Mouse (Mus musculus) R1 (cell line): Measurements from ENCODE around the gene Itga10.
A peak's percentile ranks its signal among the peaks of the same experiment; 100 is the strongest.
"Not testable (repeated sequence)": the region's sequence is repeated elsewhere in the genome, so short reads cannot be mapped to it uniquely, and the experiment has no call there.

Experiments used
- DNase-seq: peaks from one replicate; pipeline ENCODE4 v3.0.0-alpha.2; 2018; ENCODE audit warnings: low read depth, low spot score

The Itga10 gene

DNA sequence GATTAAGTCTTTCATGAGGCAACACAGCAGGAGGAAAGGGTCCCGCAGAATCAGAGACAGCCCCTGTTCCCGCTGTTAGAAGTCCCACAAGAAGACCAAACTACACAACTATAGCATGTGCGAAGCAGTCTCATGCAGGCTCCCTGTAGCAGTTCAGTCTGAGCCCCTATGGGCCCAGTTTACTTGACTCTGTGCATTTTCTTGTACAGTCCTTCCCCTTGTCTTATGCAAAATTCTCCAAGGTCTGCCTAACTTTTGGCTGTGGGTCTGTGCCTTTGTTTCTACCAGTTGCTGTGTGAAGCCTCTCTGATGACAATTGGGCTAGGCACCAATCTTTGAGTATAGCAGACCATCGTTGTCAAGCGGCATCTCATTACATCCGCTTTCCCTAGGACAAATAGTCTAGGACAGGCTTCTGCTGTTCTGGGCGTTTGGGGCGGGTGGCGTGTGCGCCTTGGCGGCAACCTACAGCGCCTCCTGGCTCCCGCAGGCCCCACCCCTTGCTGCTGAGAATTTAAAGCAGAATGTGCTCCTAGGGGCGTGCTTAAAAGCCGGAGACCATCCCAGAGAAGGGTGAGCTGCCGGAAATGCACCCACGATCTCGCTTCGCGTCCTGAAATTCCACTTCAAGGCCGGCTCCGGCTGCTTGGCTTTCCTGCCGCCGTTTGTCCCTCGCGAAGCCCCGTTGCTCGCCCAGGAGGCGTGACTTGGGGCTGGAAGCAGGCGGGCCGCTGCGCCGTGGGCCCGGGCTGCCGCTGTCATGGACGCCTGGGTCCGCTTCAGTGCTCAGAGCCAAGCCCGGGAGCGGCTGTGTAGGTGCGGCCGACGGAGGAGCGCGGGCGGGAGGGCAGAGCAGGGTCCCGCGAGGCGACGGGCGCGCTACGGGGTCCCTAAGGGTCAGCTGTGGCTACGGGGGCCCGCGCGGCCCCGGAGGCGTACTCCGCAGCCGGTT is 10.2 kb upstream of the Itga10 start, which contains the start of the genes Pex11b and Gm42957:
Gene Pex11b (plus strand): TSS at position 449 of the 952 bp plus-strand sequence.
Gene Gm42957 (plus strand): TSS at position 547 of the 952 bp plus-strand sequence.
- DNase-seq, result peak; percentile 98

GRCm38 (mm10) chr3:96635906-96636305 is 9.5 kb upstream of the Itga10 start:
- DNase-seq, result peak; percentile 12

- DNase-seq, result no peak
Measured at GRCm38 (mm10) chr3:96636448-96636847, 8.9 kb upstream of the Itga10 start.

- peak; percentile 81 for DNase-seq
Measured at GRCm38 (mm10) chr3:96639219-96639618, 6.2 kb upstream of the Itga10 start.

GRCm38 (mm10) chr3:96647365-96647764 is 2.0 kb downstream of the Itga10 start:
- no peak for DNase-seq

GRCm38 (mm10) chr3:96660901-96661300 is 15.5 kb downstream of the Itga10 start:
- no peak for DNase-seq

DNA sequence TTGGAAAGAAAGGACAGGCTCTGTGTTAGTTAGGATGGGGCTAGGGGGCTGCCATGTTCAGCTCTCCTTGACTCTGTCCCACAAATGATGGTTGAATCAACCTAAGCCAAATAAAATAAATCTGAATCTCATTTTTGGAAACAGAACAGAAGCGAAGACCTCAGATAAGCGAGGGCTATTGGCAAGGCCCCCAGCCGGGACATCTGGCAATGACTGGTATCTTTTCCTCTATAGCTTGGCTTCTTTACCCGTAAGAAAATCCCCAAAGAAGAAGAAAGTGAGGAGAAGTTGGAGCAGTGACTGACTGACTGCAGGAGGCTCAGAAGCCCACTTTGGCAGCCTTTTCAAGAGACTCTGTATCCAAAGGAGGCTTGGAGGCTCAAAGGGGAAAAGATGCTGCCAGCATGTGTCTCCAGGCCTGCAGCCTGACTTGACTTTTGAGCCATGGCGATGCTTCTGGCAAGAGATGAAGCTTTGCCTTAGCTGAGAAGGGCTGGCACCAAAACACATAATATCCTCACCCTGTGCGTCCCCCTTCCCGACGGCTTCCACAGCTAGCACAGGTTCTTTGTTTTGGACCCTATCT is 17.4 kb downstream of the Itga10 start:
- no peak for DNase-seq

DNA sequence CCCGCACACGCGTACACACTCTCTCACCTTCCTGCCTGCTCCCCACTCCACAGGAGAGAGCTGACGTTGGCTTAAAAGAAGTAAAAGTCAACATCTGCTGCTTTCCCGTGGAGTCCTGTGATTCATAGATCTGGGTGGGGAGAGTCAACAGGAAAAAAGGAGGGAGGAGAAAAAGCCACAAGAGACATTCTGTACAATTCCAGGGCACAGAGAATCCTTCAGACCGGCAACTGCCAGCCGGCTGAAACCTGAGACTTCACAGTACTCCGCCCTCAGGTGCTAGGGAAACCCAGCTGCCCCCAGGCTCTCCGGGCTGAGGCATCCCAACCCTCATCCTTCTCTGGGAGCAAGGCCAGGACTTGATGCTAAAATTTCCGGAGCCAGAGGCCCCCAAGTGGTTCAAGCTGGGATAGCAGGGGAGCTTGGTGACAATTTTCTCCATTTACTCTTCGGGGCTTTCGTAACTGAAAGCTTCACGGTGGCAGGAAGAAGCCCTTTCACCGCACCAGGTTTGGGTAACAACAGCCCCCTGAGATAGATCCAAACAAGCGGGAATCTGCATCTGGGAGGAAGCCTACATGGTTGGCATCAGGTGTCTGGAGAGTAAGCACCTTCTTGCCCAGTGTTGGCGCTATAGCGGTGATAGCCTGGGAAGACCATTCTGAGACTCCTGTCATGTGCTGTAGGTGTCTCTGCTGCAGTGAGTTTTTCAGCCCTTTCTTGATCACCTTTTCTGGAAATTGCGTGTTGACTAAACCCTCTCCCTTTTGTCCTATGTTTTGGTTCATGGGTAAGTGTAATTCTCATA is 18.3 kb downstream of the Itga10 start:
- peak; percentile 96 for DNase-seq

DNA sequence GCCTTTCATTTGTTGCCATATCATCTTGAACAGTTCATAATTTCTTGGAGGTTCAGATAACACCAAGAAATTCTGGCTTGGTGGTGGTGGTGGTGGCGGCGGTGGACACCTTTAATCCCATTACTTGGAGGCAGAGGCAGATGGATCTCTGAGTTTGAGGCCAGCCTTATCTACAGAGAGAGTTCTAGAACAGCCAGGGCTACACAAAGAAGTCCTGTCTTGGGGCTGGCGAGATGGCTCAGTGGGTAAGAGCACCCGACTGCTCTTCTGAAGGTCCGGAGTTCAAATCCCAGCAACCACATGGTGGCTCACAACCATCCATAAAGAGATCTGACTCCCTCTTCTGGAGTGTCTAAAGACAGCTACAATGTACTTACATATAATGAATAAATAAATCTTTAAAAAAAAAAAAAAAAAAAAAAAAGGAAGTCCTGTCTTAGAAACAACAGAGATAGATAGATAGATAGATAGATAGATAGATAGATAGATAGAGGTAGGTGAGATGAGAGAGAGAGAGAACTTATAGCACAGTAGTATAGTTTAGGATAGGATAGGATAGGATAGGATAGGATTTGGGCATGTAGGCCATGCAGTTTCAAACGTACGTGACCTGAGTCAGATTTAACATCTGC is 20.5 kb downstream of the Itga10 start:
- DNase-seq, result not testable (repeated sequence)

- no peak for DNase-seq
Measured at GRCm38 (mm10) chr3:96666916-96667315, 21.5 kb downstream of the Itga10 start.

- peak; percentile 81 for DNase-seq
Measured at GRCm38 (mm10) chr3:96667316-96667715, 21.9 kb downstream of the Itga10 start.

- DNase-seq, result no peak
Measured at GRCm38 (mm10) chr3:96668424-96669067, 23.2 kb downstream of the Itga10 start.

DNA sequence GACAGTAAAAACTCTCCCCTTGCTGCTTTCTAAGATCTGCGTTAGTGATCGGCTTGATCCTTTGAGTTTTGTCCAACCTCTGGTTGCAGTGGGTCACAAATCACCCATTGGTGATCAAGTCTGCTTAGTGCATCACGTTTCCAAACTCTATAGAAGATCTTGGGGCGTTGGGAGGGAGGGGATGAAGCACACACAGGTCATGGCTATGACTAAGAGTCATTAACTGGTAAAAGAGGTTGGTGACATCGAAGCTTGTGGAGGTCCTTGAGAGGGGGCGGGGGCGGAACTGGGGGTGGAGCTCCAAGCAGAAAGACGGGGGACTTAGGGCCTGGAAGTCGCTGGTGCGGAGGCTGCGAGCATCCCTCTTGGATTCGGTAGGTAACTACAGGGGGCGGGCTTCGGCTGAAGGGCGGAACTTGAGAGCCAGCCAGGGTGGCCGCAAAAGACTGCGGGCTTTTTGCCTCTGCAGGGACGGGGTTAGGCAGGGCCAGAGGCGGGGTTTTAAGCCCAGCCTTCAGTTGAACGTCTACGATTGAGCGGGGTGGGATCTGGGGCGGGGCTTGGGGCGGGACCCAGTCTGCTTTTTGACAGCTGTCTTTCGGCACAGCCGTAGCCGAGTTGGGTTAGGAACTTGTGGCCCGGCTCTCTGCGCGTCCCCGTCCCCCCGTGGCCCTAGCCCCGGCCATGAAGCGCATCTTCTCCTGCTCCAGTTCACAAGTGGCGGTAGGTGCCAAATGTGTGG is 24.5 kb downstream of the Itga10 start, which contains the start of gene Ankrd35:
Gene Ankrd35 (plus strand): TSS at position 405 of the 742 bp plus-strand sequence.
- peak; percentile 97 for DNase-seq

- no peak for DNase-seq
Measured at GRCm38 (mm10) chr3:96671519-96671918, 26.1 kb downstream of the Itga10 start.

GRCm38 (mm10) chr3:96673514-96673913 is 28.1 kb downstream of the Itga10 start:
- no peak for DNase-seq

DNA sequence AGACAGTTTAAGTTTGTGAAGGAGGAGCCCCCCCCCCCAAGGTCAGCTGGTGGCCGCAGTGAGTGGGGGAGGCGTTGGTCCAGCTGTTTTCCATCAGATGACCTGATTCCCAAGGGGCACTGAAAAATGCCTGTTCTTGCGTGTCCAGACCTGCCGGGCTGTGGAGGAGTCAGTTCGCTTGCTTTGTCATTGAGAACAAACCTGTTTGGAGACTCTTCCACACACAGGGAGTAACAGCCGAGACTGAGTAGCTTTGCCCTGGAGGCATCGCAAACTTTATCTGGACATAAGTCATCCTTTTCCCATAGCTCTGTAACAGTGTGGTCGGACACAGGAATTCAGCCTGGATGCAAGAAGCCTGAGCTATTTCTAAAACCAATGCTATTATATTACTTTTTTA is 29.1 kb downstream of the Itga10 start:
- no peak for DNase-seq

DNA sequence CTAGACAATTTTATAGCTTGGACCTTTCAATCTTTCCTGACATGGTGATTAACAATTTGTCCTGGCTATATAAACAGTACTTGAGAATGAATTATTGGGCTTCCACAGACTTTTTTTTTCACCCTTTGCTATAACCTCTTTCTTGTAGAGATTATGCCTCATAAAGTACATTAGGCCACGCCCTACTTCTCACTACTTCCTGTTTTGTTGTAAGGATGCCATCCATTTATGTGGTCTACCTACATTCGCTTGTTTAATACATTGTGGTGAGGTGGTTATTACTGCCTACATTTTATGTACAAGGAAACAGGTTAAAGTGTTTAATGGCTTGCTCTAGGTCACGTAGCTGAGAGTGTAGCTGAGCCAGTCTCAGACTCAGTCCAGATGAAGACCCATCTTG is 29.8 kb downstream of the Itga10 start:
- no peak for DNase-seq

DNA sequence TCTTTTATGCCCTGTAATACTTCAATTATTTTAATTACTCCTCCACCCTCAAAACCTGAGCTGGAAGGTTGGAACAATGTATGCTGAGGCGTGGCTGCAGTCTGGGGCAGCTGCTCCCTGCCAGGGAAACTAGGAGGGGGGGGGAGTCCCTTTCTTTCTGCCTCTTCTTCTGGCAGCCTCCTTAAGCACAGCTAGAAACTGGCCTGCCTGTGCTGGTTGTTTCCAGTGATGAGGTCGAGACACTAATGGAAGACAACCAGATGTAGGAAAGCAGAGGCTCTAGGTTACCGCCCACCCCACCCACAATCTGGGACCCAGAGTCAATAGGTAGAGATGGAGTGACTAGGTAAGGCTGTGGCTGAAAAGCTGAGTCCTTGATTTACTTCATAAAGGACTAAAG is 30.3 kb downstream of the Itga10 start:
- DNase-seq, result peak; percentile 98

DNA sequence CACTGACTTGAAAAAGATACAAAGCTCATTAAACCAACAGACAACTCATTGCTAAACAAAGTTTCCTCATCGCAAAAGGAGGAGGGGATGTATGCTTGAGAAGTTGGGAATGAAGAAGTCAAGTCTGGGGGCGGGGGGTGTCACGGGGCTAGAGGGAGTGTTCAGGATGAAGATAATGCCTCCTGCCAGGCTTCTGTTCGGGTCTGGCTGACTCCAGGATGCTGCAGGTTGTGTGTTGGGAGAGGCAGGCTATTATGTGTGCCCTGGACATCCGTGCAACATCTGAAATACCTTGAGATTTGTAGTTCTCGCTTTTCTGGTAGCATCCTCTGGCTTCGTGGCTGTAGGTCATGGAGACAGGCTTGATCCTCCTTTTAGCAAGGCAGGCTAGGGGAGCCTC is 33.1 kb downstream of the Itga10 start:
- peak; percentile 52 for DNase-seq

DNA sequence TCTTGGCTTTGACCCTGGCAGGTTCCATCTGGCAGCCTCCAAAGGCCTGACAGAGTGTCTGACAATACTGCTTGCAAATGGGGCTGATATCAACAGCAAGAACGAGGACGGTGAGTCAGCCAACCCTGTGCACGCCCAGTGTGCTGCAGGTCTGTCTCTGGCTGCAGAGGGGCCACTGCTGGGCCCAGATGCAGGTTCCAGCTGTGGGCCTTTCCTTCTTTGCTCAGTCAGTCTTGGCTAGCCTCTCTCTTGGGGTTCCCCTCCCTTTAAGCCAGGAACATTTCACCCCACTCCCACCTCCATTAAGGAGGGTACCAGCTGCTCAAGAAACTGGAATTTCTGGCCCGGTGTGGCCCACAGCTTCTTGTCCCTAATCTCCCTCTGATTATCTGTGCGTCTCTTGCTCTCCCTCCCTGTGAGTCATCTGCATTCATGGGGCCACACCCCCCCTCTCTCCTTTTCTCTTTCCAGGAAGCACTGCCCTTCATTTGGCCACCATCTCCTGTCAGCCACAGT is 33.8 kb downstream of the Itga10 start:
- DNase-seq, result peak; percentile 79
